Mouse (Mus musculus) kidney, embryonic 16.5 days (tissue): ENCODE measurements around the gene Dhx38. TPM values are rescaled to one million over a fixed set of nuclear protein-coding genes. Genes with fewer than 3 reads are reported as not detected.

Experiments used
- ATAC-seq: fragments of 200-750 bp; cut with Nextera tagmentation; 2 replicates; pipeline ENCODE4 v1.8.0; 2017; ENCODE audit warnings: moderate TSS enrichment; ENCODE audit not compliant: low FRiP score, low TSS enrichment
- H3K27ac ChIP-seq: fragments of 300-500 bp; sonication (generic); 2 replicates; pipeline ENCODE4 v1.5.1; 2014; ENCODE audit warnings: low read length
- H3K27me3 ChIP-seq: fragments of 300-500 bp; sonication (generic); 2 replicates; pipeline ENCODE4 v1.6.1; 2014; ENCODE audit warnings: low read length, control low read depth, mixed read lengths; ENCODE audit not compliant: insufficient read depth
- H3K36me3 ChIP-seq: fragments of 300-500 bp; sonication (generic); 2 replicates; pipeline ENCODE4 v1.6.1; 2014; ENCODE audit warnings: low read length, control low read depth, mixed read lengths; ENCODE audit not compliant: insufficient read depth
- H3K4me1 ChIP-seq: fragments of 300-500 bp; sonication (generic); 2 replicates; pipeline ENCODE4 v1.6.1; 2014; ENCODE audit warnings: low read length, control low read depth, mixed read lengths; ENCODE audit not compliant: insufficient read depth
- H3K4me2 ChIP-seq: fragments of 300-500 bp; sonication (generic); replicated peaks from 2 replicates; pipeline ENCODE4 v1.6.1; 2014; ENCODE audit warnings: low read depth, low read length
- H3K4me3 ChIP-seq: fragments of 300-500 bp; sonication (generic); 2 replicates; pipeline ENCODE4 v1.5.1; 2014; ENCODE audit warnings: mild to moderate bottlenecking, low read length
- H3K9ac ChIP-seq: fragments of 300-500 bp; sonication (generic); replicated peaks from 2 replicates; pipeline ENCODE4 v1.6.1; 2014; ENCODE audit warnings: low read length
- H3K9me3 ChIP-seq: fragments of 300-500 bp; sonication (generic); 2 replicates; pipeline ENCODE4 v1.6.1; 2016; ENCODE audit warnings: low read length, control low read depth
- WGBS: fragments of 180-500 bp; shearing (Covaris S2); extraction: QIAGEN DNeasy Blood & Tissue Kit; methylation state at CpG from one replicate; pipeline ENCODE4 v1.1.7; 2014; 5-methylcytosine and 5-hydroxymethylcytosine counted together
- polyA plus RNA-seq: library from polyadenylated mRNA; unstranded; fragments of >200 nt; fragmentation: Nextera tagmentation; extraction: Ambion mirVana; gene quantifications from 2 replicates; pipeline ENCODE4 v1.2.1, GENCODE M21; 2015

Gene Dhx38
- polyA plus RNA-seq, 1 experiment from 2014 or later = 27.4 TPM

DNA sequence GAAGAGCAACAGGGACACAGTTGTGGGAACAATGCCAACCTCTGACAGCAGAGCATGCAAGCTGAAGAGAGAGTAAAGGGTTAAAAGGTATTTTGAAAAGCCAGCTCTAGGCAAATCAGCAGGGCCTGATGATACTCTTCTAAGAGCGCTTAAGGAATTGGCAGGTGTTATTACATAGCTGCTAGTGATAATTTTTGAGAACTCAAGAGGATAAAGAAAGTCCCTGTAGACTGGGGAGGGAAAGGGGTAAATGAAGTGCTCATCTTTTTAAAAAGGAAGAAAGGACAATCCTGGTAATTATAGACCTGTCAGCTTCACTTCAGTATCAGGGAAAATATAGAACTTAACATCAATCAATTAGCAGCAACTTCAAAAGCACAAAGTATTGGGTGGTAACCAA lies 62.1 kb downstream of the Dhx38 start:
- Histone ChIP-seq H3K9ac (no peak overlapping the region), H3K4me3 (no peak overlapping the region), H3K27me3 (no peaks in the 10 kb centered on the region), H3K36me3 (no peaks in the 10 kb centered on the region), H3K4me1 (no peaks in the 10 kb centered on the region), H3K9me3 (no peaks in the 10 kb centered on the region), H3K27ac (no peak overlapping the region), H3K4me2 (no peak overlapping the region)
- 68% methylated on average over 1 of the region's 1 CpGs for WGBS
- ATAC-seq = no peak

DNA sequence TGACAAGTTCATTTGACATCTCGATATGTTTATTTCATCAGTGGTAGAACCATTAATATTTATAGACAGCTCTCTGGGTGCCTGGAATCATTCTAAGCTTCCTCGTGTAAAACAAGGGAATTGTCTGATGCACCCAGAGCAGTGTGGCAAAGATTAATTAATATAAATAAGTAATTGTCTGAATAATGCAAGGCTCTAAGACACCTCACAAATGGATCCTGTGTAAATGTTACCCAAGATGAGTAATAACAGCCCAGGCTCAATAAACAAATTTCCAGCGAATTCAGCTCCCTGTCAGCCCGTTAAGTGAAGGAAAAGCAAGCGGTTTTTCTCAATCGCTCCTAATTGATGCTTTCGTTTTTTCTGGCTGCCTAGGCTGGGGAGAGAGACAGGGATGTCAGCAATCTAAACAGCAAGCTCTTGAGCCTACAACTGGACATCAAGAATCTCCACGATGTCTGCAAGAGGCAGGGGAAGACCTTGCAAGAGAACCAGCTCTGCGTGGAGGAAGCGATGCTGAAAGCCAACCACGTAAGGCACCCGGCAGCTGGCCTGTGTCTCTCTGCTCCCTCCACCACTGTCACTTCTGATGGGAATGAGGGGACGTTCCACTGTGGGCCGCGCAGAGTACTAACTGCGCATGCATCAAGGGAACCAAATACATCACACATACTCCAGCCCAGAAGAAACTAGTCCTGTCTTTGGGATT lies 66.5 kb downstream of the Dhx38 start:
- Histone ChIP-seq H3K9ac (no peak overlapping the region), H3K27me3 (no peaks in the 10 kb centered on the region), H3K4me2 (no peak overlapping the region), H3K27ac (no peak overlapping the region), H3K4me3 (no peak overlapping the region), H3K4me1 (no peaks in the 10 kb centered on the region), H3K9me3 (no peaks in the 10 kb centered on the region), H3K36me3 (no peaks in the 10 kb centered on the region)
- 76% methylated on average over 16 of the region's 16 CpGs for WGBS
- ATAC-seq = no peak

Other genes starting within 250 kb of the Dhx38 start
- gene Pmfbp1, start 71.8 kb downstream of the Dhx38 start, polyA plus RNA-seq = 0.11 and 0.13 TPM in 2 replicates
- 28.9 and 29.4 TPM in 2 replicates for gene Txnl4b, start within 50 bp of the Dhx38 start, polyA plus RNA-seq
- gene Hp, start 13.3 kb upstream of the Dhx38 start, polyA plus RNA-seq = 4.9 and 8.2 TPM in 2 replicates
- gene Dhodh, start 42.8 kb upstream of the Dhx38 start, polyA plus RNA-seq = 52.8 and 54.6 TPM in 2 replicates
- 0.05 and 0.10 TPM in 2 replicates for gene Pkd1l3, start 48.7 kb upstream of the Dhx38 start, polyA plus RNA-seq
- 160 TPM in 2 replicates for gene Ist1, start 127.4 kb upstream of the Dhx38 start, polyA plus RNA-seq
- 25.1 and 28.5 TPM in 2 replicates for gene Zfp821, start 139.7 kb upstream of the Dhx38 start, polyA plus RNA-seq
- gene Atxn1l, start 171.9 kb upstream of the Dhx38 start, polyA plus RNA-seq = 7.5 and 9.3 TPM in 2 replicates
- gene Ap1g1, start 212.7 kb upstream of the Dhx38 start, polyA plus RNA-seq = 46.6 and 53.6 TPM in 2 replicates